Mouse (Mus musculus) kidney, postnatal 0 days (tissue): Measurements from ENCODE around the gene Bex6. TPM values are rescaled to one million over a fixed set of nuclear protein-coding genes. Genes with fewer than 3 reads are reported as not detected.
"Not testable (repeated sequence)": the region's sequence is repeated elsewhere in the genome, so short reads cannot be mapped to it uniquely, and the experiment has no call there.

Source experiments
- ATAC-seq: fragments of 200-750 bp; cut with Nextera tagmentation; replicated peaks from 2 replicates; pipeline ENCODE4 v1.8.0; 2017; ENCODE audit warnings: low read depth, moderate number of reproducible peaks, moderate TSS enrichment, moderate library complexity; ENCODE audit not compliant: low FRiP score
- DNase-seq: peaks from one replicate; pipeline ENCODE4 v3.0.0-alpha.2; 2016; ENCODE audit warnings: low spot score
- H3K27ac ChIP-seq: fragments of 300-500 bp; sonication (generic); 2 replicates; pipeline ENCODE4 v1.5.1; 2014; ENCODE audit warnings: mild to moderate bottlenecking
- H3K27me3 ChIP-seq: fragments of 300-500 bp; sonication (generic); 2 replicates; pipeline ENCODE4 v1.6.1; 2014; ENCODE audit warnings: low read length, mixed read lengths; ENCODE audit not compliant: insufficient read depth
- H3K36me3 ChIP-seq: fragments of 300-500 bp; sonication (generic); 2 replicates; pipeline ENCODE4 v1.6.1; 2014; ENCODE audit warnings: low read length, mixed read lengths; ENCODE audit not compliant: insufficient read depth
- H3K4me1 ChIP-seq: fragments of 300-500 bp; sonication (generic); replicated peaks from 2 replicates; pipeline ENCODE4 v1.6.1; 2014; ENCODE audit warnings: antibody characterized with exemption, low read length, mixed read lengths; ENCODE audit not compliant: insufficient read depth
- H3K4me2 ChIP-seq: fragments of 300-500 bp; sonication (generic); 2 replicates; pipeline ENCODE4 v1.6.1; 2014; ENCODE audit warnings: mild to moderate bottlenecking, low read length, moderate library complexity, mixed read lengths
- H3K4me3 ChIP-seq: fragments of 300-500 bp; sonication (generic); replicated peaks from 2 replicates; pipeline ENCODE4 v1.5.1; 2014; ENCODE audit warnings: low read depth, low read length
- H3K9ac ChIP-seq: fragments of 300-500 bp; sonication (generic); 2 replicates; pipeline ENCODE4 v1.6.1; 2014; ENCODE audit warnings: low read depth, low read length
- H3K9me3 ChIP-seq: fragments of 300-500 bp; sonication (generic); replicated peaks from 2 replicates; pipeline ENCODE4 v1.6.1; 2016; ENCODE audit warnings: low read length, inconsistent platforms, mixed read lengths
- CTCF ChIP-seq: IDR thresholded peaks from 2 replicates; pipeline ENCODE4 v1.5.1; 2016; ENCODE audit warnings: antibody characterized with exemption, low read depth, mild to moderate bottlenecking, moderate library complexity
- WGBS: fragments of 180-500 bp; shearing (Covaris S2); extraction: QIAGEN DNeasy Blood & Tissue Kit; methylation state at CpG from one replicate; pipeline ENCODE4 v1.1.7; 2014; 5-methylcytosine and 5-hydroxymethylcytosine counted together
- polyA plus RNA-seq: library from polyadenylated mRNA; unstranded; fragments of >200 nt; fragmentation: Nextera tagmentation; extraction: Ambion mirVana; gene quantifications from 2 replicates; pipeline ENCODE4 v1.2.1, GENCODE M21; 2015

Bex6 gene
- polyA plus RNA-seq, 1 experiment from 2014 or later: not detected

- H3K9ac ChIP-seq: no peak overlapping the region
- 76% methylated on average over 6 of the region's 6 CpGs for WGBS
- no peak overlapping the region for H3K4me2 ChIP-seq
- TF ChIP-seq CTCF: peak; percentile 54
- H3K36me3 ChIP-seq: no peaks in the 10 kb centered on the region
- H3K27me3 ChIP-seq: no peaks in the 10 kb centered on the region
- DNase-seq: peak; percentile 3
- no peaks in the 10 kb centered on the region for H3K9me3 ChIP-seq
- no peak overlapping the region for H3K27ac ChIP-seq
- ATAC-seq: no peak
- no peak overlapping the region for H3K4me3 ChIP-seq
- H3K4me1 ChIP-seq: peaks cover 3% of the 10 kb centered on the region; the same call in 1 of the 2 replicates
Measured at GRCm38 (mm10) chr16:32202681-32203080, 23.1 kb downstream of the Bex6 start.

- Histone ChIP-seq H3K36me3 (no peaks in the 10 kb centered on the region), H3K4me1 (peaks cover 3% of the 10 kb centered on the region; the same call in 1 of the 2 replicates), H3K9me3 (no peaks in the 10 kb centered on the region), H3K4me3 (no peak overlapping the region), H3K4me2 (no peak overlapping the region), H3K27me3 (no peaks in the 10 kb centered on the region), H3K27ac (no peak overlapping the region), H3K9ac (no peak overlapping the region)
- peak; percentile 46 for TF ChIP-seq CTCF
- peak; percentile 8 for DNase-seq
- 58% methylated on average over 3 of the region's 3 CpGs for WGBS
- ATAC-seq: no peak
Measured at GRCm38 (mm10) chr16:32204902-32205301, 25.3 kb downstream of the Bex6 start.

GRCm38 (mm10) chr16:32214156-32214555 is 34.5 kb downstream of the Bex6 start:
- no peak overlapping the region for H3K27ac ChIP-seq
- no peaks in the 10 kb centered on the region for H3K27me3 ChIP-seq
- H3K9ac ChIP-seq: no peak overlapping the region
- H3K4me3 ChIP-seq: no peak overlapping the region
- H3K9me3 ChIP-seq: no peaks in the 10 kb centered on the region
- H3K36me3 ChIP-seq: no peaks in the 10 kb centered on the region
- DNase-seq (no peak), ATAC-seq (no peak)
- no peaks in the 10 kb centered on the region for H3K4me1 ChIP-seq
- no peak for TF ChIP-seq CTCF
- H3K4me2 ChIP-seq: no peak overlapping the region

GRCm38 (mm10) chr16:32214804-32215576 is 35.4 kb downstream of the Bex6 start:
- 70% methylated on average over 17 of the region's 17 CpGs for WGBS
- H3K27me3 ChIP-seq: no peaks in the 10 kb centered on the region
- no peak for DNase-seq
- ATAC-seq: no peak
- H3K9ac ChIP-seq: no peak overlapping the region
- TF ChIP-seq CTCF: no peak
- no peaks in the 10 kb centered on the region for H3K36me3 ChIP-seq
- no peak overlapping the region for H3K27ac ChIP-seq
- H3K4me3 ChIP-seq: no peak overlapping the region
- H3K4me1 ChIP-seq: no peaks in the 10 kb centered on the region
- no peak overlapping the region for H3K4me2 ChIP-seq
- no peaks in the 10 kb centered on the region for H3K9me3 ChIP-seq

GRCm38 (mm10) chr16:32221803-32222202 is 42.2 kb downstream of the Bex6 start:
- Histone ChIP-seq H3K4me1 (no peaks in the 10 kb centered on the region), H3K9ac (no peak overlapping the region), H3K36me3 (no peaks in the 10 kb centered on the region), H3K27ac (no peak overlapping the region), H3K4me2 (no peak overlapping the region), H3K9me3 (no peaks in the 10 kb centered on the region), H3K4me3 (no peak overlapping the region), H3K27me3 (no peaks in the 10 kb centered on the region)
- no peak for TF ChIP-seq CTCF
- DNase-seq (no peak), ATAC-seq (no peak)
- WGBS: 82% methylated on average over 4 of the region's 4 CpGs

GRCm38 (mm10) chr16:32222399-32222798 is 42.8 kb downstream of the Bex6 start:
- no peak overlapping the region for H3K27ac ChIP-seq
- H3K4me1 ChIP-seq: no peaks in the 10 kb centered on the region
- H3K4me3 ChIP-seq: no peak overlapping the region
- no peaks in the 10 kb centered on the region for H3K36me3 ChIP-seq
- TF ChIP-seq CTCF: no peak
- H3K9ac ChIP-seq: no peak overlapping the region
- H3K9me3 ChIP-seq: no peaks in the 10 kb centered on the region
- ATAC-seq (no peak), DNase-seq (no peak)
- H3K4me2 ChIP-seq: no peak overlapping the region
- H3K27me3 ChIP-seq: no peaks in the 10 kb centered on the region

- DNase-seq, H3K9ac ChIP-seq, H3K9me3 ChIP-seq, H3K4me1 ChIP-seq, H3K27ac ChIP-seq, H3K4me2 ChIP-seq, ATAC-seq, H3K4me3 ChIP-seq, H3K36me3 ChIP-seq, H3K27me3 ChIP-seq: not testable (repeated sequence)
- WGBS: 88% methylated on average over 3 of the region's 3 CpGs
Measured at GRCm38 (mm10) chr16:32232050-32232449, 52.4 kb downstream of the Bex6 start.

Other genes with a start within 250 kb of the Bex6 start
- 1.8 and 2.2 TPM in 2 replicates for gene Pigz, start 246.0 kb upstream of the Bex6 start, polyA plus RNA-seq
- 137 and 140 TPM in 2 replicates for gene 0610012G03Rik, start 231.3 kb upstream of the Bex6 start, polyA plus RNA-seq
- gene Ncbp2, start 231.3 kb upstream of the Bex6 start, polyA plus RNA-seq: 79.1 and 82.4 TPM in 2 replicates
- 7.0 and 8.1 TPM in 2 replicates for gene Senp5, start 176.5 kb upstream of the Bex6 start, polyA plus RNA-seq
- 31.2 and 33.6 TPM in 2 replicates for gene Pak2, start 100.5 kb upstream of the Bex6 start, polyA plus RNA-seq
- gene Pigx, start 80.1 kb upstream of the Bex6 start, polyA plus RNA-seq: 129 and 140 TPM in 2 replicates
- gene Cep19, start 80.0 kb upstream of the Bex6 start, polyA plus RNA-seq: 45.2 and 45.6 TPM in 2 replicates
- gene Nrros, start 14.2 kb upstream of the Bex6 start, polyA plus RNA-seq: 13.9 and 15.3 TPM in 2 replicates
- gene Fbxo45, start 67.3 kb downstream of the Bex6 start, polyA plus RNA-seq: 7.1 and 8.1 TPM in 2 replicates
- gene Wdr53, start 67.4 kb downstream of the Bex6 start, polyA plus RNA-seq: 18.6 and 20.2 TPM in 2 replicates
- gene Smco1, start 91.6 kb downstream of the Bex6 start, polyA plus RNA-seq: not detected in 2 replicates
- gene Rnf168, start 97.6 kb downstream of the Bex6 start, polyA plus RNA-seq: 20.0 and 20.9 TPM in 2 replicates
- 13.3 and 14.0 TPM in 2 replicates for gene Ubxn7, start 152.4 kb downstream of the Bex6 start, polyA plus RNA-seq
- gene Tm4sf19, start 220.7 kb downstream of the Bex6 start, polyA plus RNA-seq: not detected in 2 replicates
- gene Tctex1d2, start 239.9 kb downstream of the Bex6 start, polyA plus RNA-seq: 40.1 and 45.1 TPM in 2 replicates